Mouse (Mus musculus): Measurements from ENCODE around the gene Mkrn1. TPM values are rescaled to one million over a fixed set of nuclear protein-coding genes. Genes with fewer than 3 reads are reported as not detected.

The Mkrn1 gene
- polyA plus RNA-seq, 2 experiments, result 116 to 198 TPM

GRCm38 (mm10) chr6:39455339-39456160 is 35.3 kb upstream of the Mkrn1 start:
- ATAC-seq (ENCODE audit: insufficient read depth) (no peak), DNase-seq (ENCODE audit: low read depth in 3 of 3, low spot score in 3 of 3) (no peak)
- TF ChIP-seq EP300 (IDR thresholded peaks at IDR 0.05; ENCODE audit: low read depth), result no peak
- no peak for TF ChIP-seq CTCF (IDR thresholded peaks at IDR 0.05; ENCODE audit: low read depth)

DNA sequence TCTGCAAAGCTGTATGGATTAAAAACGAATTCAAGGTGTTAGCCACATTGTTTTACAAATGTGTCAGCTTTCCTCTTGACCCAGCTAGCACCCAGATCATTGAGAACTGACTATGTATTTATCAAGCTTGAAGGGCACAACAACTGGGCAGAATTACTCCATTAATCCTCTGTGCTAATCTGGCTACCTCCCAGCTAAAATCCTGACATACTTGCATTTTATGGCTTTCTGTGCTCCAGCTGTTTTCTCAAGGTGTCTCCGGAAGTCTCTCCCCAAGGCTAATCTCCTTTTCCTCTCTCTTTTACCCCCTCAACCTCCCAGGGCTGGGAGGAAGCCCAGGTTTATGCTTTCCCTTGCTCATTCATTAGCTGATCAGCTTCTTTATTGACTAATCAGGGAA is 34.4 kb upstream of the Mkrn1 start:
- Histone ChIP-seq H3K27me3 (ENCODE audit: control insufficient read depth, insufficient read depth, low read length) (no peaks in the 10 kb centered on the region), H3K4me1 (replicated peaks; ENCODE audit: control insufficient read depth in 2 of 2, insufficient read depth in 2 of 2, low read length in 1 of 2) (no peaks in the 10 kb centered on the region), H3K36me3 (replicated peaks; ENCODE audit: control insufficient read depth, insufficient read depth, low read depth) (no peaks in the 10 kb centered on the region), H3K9me3 (ENCODE audit: control insufficient read depth, low read length) (no peaks in the 10 kb centered on the region), H3K4me2 (ENCODE audit: low read depth) (no peak overlapping the region), H3K27ac (no peak overlapping the region), H3K4me3 (ENCODE audit: insufficient read depth in 1 of 2, low read depth in 2 of 2, low read length in 2 of 2) (no peak overlapping the region), H3K9ac (replicated peaks) (no peak overlapping the region)
- no peak for TF ChIP-seq CTCF (IDR thresholded peaks at IDR 0.05; ENCODE audit: low read depth)
- no peak for TF ChIP-seq EP300 (IDR thresholded peaks at IDR 0.05; ENCODE audit: low read depth)
- DNase-seq (ENCODE audit: low read depth in 3 of 3, low spot score in 3 of 3), result no peak
- 46% methylated on average over 2 of the region's 2 CpGs for WGBS (ENCODE audit: insufficient replicate concordance)
- ATAC-seq (ENCODE audit: insufficient read depth), result no peak

More at GRCm38 (mm10) chr6:39455339-39456160, 35.3 kb upstream of the Mkrn1 start:
- Histone ChIP-seq H3K9me3 (ENCODE audit: control insufficient read depth, low read length) (no peaks in the 10 kb centered on the region; the same call in 1 of the 2 replicates), H3K27ac (no peak overlapping the region), H3K27me3 (ENCODE audit: control insufficient read depth, insufficient read depth, low read length) (no peaks in the 10 kb centered on the region), H3K4me3 (ENCODE audit: insufficient read depth in 1 of 2, low read depth in 2 of 2, low read length in 2 of 2) (no peak overlapping the region), H3K36me3 (replicated peaks; ENCODE audit: control insufficient read depth, insufficient read depth, low read depth) (no peaks in the 10 kb centered on the region), H3K9ac (replicated peaks) (no peak overlapping the region), H3K4me1 (replicated peaks; ENCODE audit: control insufficient read depth in 2 of 2, insufficient read depth in 2 of 2, low read length in 1 of 2) (no peaks in the 10 kb centered on the region), H3K4me2 (ENCODE audit: low read depth) (no peak overlapping the region)
- WGBS (ENCODE audit: insufficient replicate concordance), result 50% methylated on average over 8 of the region's 8 CpGs

- TF ChIP-seq EP300 (IDR thresholded peaks at IDR 0.05; ENCODE audit: low read depth), result no peak
- TF ChIP-seq CTCF (IDR thresholded peaks at IDR 0.05; ENCODE audit: low read depth), result peak; percentile 32
- 79% methylated on average over 4 of the region's 4 CpGs for WGBS (ENCODE audit: insufficient replicate concordance)
- ATAC-seq (ENCODE audit: insufficient read depth) (no peak), DNase-seq (ENCODE audit: low read depth in 3 of 3, low spot score in 3 of 3) (no peak)
- Histone ChIP-seq H3K4me2 (ENCODE audit: low read depth) (no peak overlapping the region), H3K9ac (replicated peaks) (no peak overlapping the region), H3K27me3 (ENCODE audit: control insufficient read depth, insufficient read depth, low read length) (no peaks in the 10 kb centered on the region), H3K4me3 (ENCODE audit: insufficient read depth in 1 of 2, low read depth in 2 of 2, low read length in 2 of 2) (no peak overlapping the region), H3K4me1 (replicated peaks; ENCODE audit: control insufficient read depth in 2 of 2, insufficient read depth in 2 of 2, low read length in 1 of 2) (no peaks in the 10 kb centered on the region), H3K36me3 (replicated peaks; ENCODE audit: control insufficient read depth, insufficient read depth, low read depth) (no peaks in the 10 kb centered on the region), H3K9me3 (ENCODE audit: control insufficient read depth, low read length) (no peaks in the 10 kb centered on the region), H3K27ac (no peak overlapping the region)
Measured at GRCm38 (mm10) chr6:39453564-39453963, 33.3 kb upstream of the Mkrn1 start.

DNA sequence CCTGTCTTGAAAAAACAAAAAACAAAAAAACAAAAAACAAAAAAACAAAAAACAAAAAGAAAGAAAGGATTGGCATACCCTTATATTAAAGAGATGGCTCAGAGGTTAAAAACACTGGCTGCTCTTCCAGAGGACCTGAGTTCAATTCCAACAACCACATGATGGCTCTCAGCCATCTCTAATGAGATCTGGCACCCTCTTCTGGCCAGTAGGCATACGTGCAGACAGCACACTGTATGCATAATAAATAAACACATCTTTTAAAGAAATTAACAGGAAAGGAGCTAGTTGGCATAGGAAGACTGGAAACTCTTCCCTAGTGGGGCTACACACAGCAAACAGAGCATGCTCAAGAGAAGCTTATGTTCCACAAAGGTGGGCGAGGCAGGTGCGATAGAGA is 30.8 kb upstream of the Mkrn1 start:
- H3K4me2 ChIP-seq (ENCODE audit: low read depth), result no peak overlapping the region
- WGBS (ENCODE audit: insufficient replicate concordance), result 62% methylated on average over 3 of the region's 3 CpGs

GRCm38 (mm10) chr6:39450580-39450979 is 30.3 kb upstream of the Mkrn1 start:
- Histone ChIP-seq H3K9ac (replicated peaks) (no peak overlapping the region), H3K27ac (no peak overlapping the region)
- no peak for ATAC-seq (ENCODE audit: insufficient read depth)

More for the DNA sequence above, 30.8 kb upstream of the Mkrn1 start:
- Histone ChIP-seq H3K4me3 (ENCODE audit: insufficient read depth in 1 of 2, low read depth in 2 of 2, low read length in 2 of 2) (no peak overlapping the region), H3K9ac (replicated peaks) (no peak overlapping the region), H3K9me3 (ENCODE audit: control insufficient read depth, low read length) (no peaks in the 10 kb centered on the region), H3K27me3 (ENCODE audit: control insufficient read depth, insufficient read depth, low read length) (no peaks in the 10 kb centered on the region), H3K36me3 (replicated peaks; ENCODE audit: control insufficient read depth, insufficient read depth, low read depth) (no peaks in the 10 kb centered on the region), H3K27ac (no peak overlapping the region), H3K4me1 (replicated peaks; ENCODE audit: control insufficient read depth in 2 of 2, insufficient read depth in 2 of 2, low read length in 1 of 2) (no peaks in the 10 kb centered on the region)
- no peak for TF ChIP-seq EP300 (IDR thresholded peaks at IDR 0.05; ENCODE audit: low read depth)
- peak; percentile 84 for TF ChIP-seq CTCF (IDR thresholded peaks at IDR 0.05; ENCODE audit: low read depth)
- DNase-seq (ENCODE audit: low read depth in 3 of 3, low spot score in 3 of 3), result no peak
- no peak for ATAC-seq (ENCODE audit: insufficient read depth)

More at GRCm38 (mm10) chr6:39450580-39450979, 30.3 kb upstream of the Mkrn1 start:
- H3K4me1 ChIP-seq (replicated peaks; ENCODE audit: control insufficient read depth in 2 of 2, insufficient read depth in 2 of 2, low read length in 1 of 2), result no peaks in the 10 kb centered on the region
- H3K9me3 ChIP-seq (ENCODE audit: control insufficient read depth, low read length), result no peaks in the 10 kb centered on the region
- no peak overlapping the region for H3K4me3 ChIP-seq (ENCODE audit: insufficient read depth in 1 of 2, low read depth in 2 of 2, low read length in 2 of 2)
- WGBS (ENCODE audit: insufficient replicate concordance), result 64% methylated on average over 4 of the region's 4 CpGs
- no peaks in the 10 kb centered on the region for H3K27me3 ChIP-seq (ENCODE audit: control insufficient read depth, insufficient read depth, low read length)
- H3K36me3 ChIP-seq (replicated peaks; ENCODE audit: control insufficient read depth, insufficient read depth, low read depth), result no peaks in the 10 kb centered on the region
- no peak for DNase-seq (ENCODE audit: low read depth in 3 of 3, low spot score in 3 of 3)
- no peak for TF ChIP-seq EP300 (IDR thresholded peaks at IDR 0.05; ENCODE audit: low read depth)
- TF ChIP-seq CTCF (IDR thresholded peaks at IDR 0.05; ENCODE audit: low read depth), result no peak
- H3K4me2 ChIP-seq (ENCODE audit: low read depth), result no peak overlapping the region
